Mouse (Mus musculus) liver, embryonic 12.5 days (tissue): ENCODE measurements around the gene Fam168a. TPM values are rescaled to one million over a fixed set of nuclear protein-coding genes. Genes with fewer than 3 reads are reported as not detected.
A peak's percentile ranks its signal among the peaks of the same experiment; 100 is the strongest.

ENCODE experiments used
- ATAC-seq: fragments of 200-750 bp; cut with Nextera tagmentation; 2 replicates; pipeline ENCODE4 v1.8.0; 2017; ENCODE audit warnings: moderate number of reproducible peaks, mild to moderate bottlenecking, moderate library complexity
- H3K27ac ChIP-seq: fragments of 300-500 bp; sonication (generic); 2 replicates; pipeline ENCODE4 v1.5.1; 2016; ENCODE audit warnings: mild to moderate bottlenecking
- H3K27me3 ChIP-seq: fragments of 300-500 bp; sonication (generic); replicated peaks from 2 replicates; pipeline ENCODE4 v1.6.1; 2016; ENCODE audit warnings: mild to moderate bottlenecking, moderate library complexity
- H3K36me3 ChIP-seq: fragments of 300-500 bp; sonication (generic); 2 replicates; pipeline ENCODE4 v1.6.1; 2016; ENCODE audit warnings: mild to moderate bottlenecking, moderate library complexity
- H3K4me1 ChIP-seq: fragments of 300-500 bp; sonication (generic); 2 replicates; pipeline ENCODE4 v1.6.1; 2016
- H3K4me2 ChIP-seq: fragments of 300-500 bp; sonication (generic); 2 replicates; pipeline ENCODE4 v1.6.1; 2016; ENCODE audit warnings: mild to moderate bottlenecking, moderate library complexity
- H3K4me3 ChIP-seq: fragments of 300-500 bp; sonication (generic); 2 replicates; pipeline ENCODE4 v1.5.1; 2016; ENCODE audit warnings: mild to moderate bottlenecking, moderate library complexity
- H3K9ac ChIP-seq: fragments of 300-500 bp; sonication (generic); 2 replicates; pipeline ENCODE4 v1.6.1; 2016; ENCODE audit warnings: mild to moderate bottlenecking, moderate library complexity
- H3K9me3 ChIP-seq: fragments of 300-500 bp; sonication (generic); replicated peaks from 2 replicates; pipeline ENCODE4 v1.6.1; 2016; ENCODE audit warnings: mild to moderate bottlenecking, moderate library complexity
- WGBS: fragments of 180-500 bp; shearing (Covaris S2); methylation state at CpG from one replicate; pipeline ENCODE4 v1.1.7; 2016; ENCODE audit not compliant: insufficient replicate concordance; 5-methylcytosine and 5-hydroxymethylcytosine counted together
- polyA plus RNA-seq: library from polyadenylated mRNA; unstranded; fragments of >200 nt; fragmentation: Nextera tagmentation; extraction: Ambion mirVana; gene quantifications from 2 replicates; pipeline ENCODE4 v1.2.1, GENCODE M21; 2016

The Fam168a gene
- polyA plus RNA-seq, 1 experiment from 2014 or later: 7.1 TPM

- no peak overlapping the region for H3K9ac ChIP-seq
- peaks cover 21% of the 10 kb centered on the region for H3K4me1 ChIP-seq
- H3K4me2 ChIP-seq: no peak overlapping the region
- 58% methylated on average over 15 of the region's 15 CpGs for WGBS
- H3K9me3 ChIP-seq: no peaks in the 10 kb centered on the region
- H3K36me3 ChIP-seq: no peaks in the 10 kb centered on the region
- ATAC-seq: no peak
- peaks cover 11% of the 10 kb centered on the region for H3K27me3 ChIP-seq
- H3K27ac ChIP-seq: no peak overlapping the region
- H3K4me3 ChIP-seq: no peak overlapping the region
Observed at GRCm38 (mm10) chr7:100678948-100679880, 27.2 kb upstream of the Fam168a start.

- H3K9me3 ChIP-seq: no peaks in the 10 kb centered on the region
- WGBS: 49% methylated on average over 5 of the region's 5 CpGs
- ATAC-seq: no peak
Observed at GRCm38 (mm10) chr7:100681132-100681531, 25.3 kb upstream of the Fam168a start.

GRCm38 (mm10) chr7:100683241-100683640 lies 23.2 kb upstream of the Fam168a start:
- Histone ChIP-seq H3K4me1 (peaks cover 37% of the 10 kb centered on the region), H3K9ac (no peak overlapping the region), H3K27me3 (no peaks in the 10 kb centered on the region; the same call in 1 of the 2 replicates), H3K27ac (no peak overlapping the region; the same call in 1 of the 2 replicates), H3K4me2 (no peak overlapping the region), H3K36me3 (no peaks in the 10 kb centered on the region), H3K4me3 (no peak overlapping the region), H3K9me3 (no peaks in the 10 kb centered on the region)
- no peak for ATAC-seq
- 87% methylated on average over 1 of the region's 1 CpGs for WGBS

More at GRCm38 (mm10) chr7:100681132-100681531, 25.3 kb upstream of the Fam168a start:
- peaks cover 37% of the 10 kb centered on the region for H3K4me1 ChIP-seq
- H3K27me3 ChIP-seq: no peaks in the 10 kb centered on the region; the same call in 1 of the 2 replicates
- H3K9ac ChIP-seq: no peak overlapping the region
- H3K4me3 ChIP-seq: no peak overlapping the region
- no peak overlapping the region for H3K27ac ChIP-seq
- H3K36me3 ChIP-seq: no peaks in the 10 kb centered on the region
- H3K4me2 ChIP-seq: no peak overlapping the region

GRCm38 (mm10) chr7:100684081-100684480 lies 22.4 kb upstream of the Fam168a start:
- Histone ChIP-seq H3K36me3 (no peaks in the 10 kb centered on the region), H3K27ac (peak overlapping the region; percentile 81), H3K9me3 (no peaks in the 10 kb centered on the region), H3K4me2 (peak overlapping the region; percentile 47), H3K27me3 (no peaks in the 10 kb centered on the region; the same call in 1 of the 2 replicates), H3K4me3 (no peak overlapping the region), H3K4me1 (peaks cover 34% of the 10 kb centered on the region), H3K9ac (peak overlapping the region; percentile 35; the same call in 1 of the 2 replicates)
- ATAC-seq: peak; percentile 67
- 40% methylated on average over 5 of the region's 5 CpGs for WGBS

- no peaks in the 10 kb centered on the region for H3K9me3 ChIP-seq
- no peak overlapping the region for H3K9ac ChIP-seq
- H3K4me1 ChIP-seq: peaks cover 30% of the 10 kb centered on the region
- peak overlapping the region; percentile 81 for H3K27ac ChIP-seq
- 18% methylated on average over 7 of the region's 7 CpGs for WGBS
- no peaks in the 10 kb centered on the region; the same call in 1 of the 2 replicates for H3K27me3 ChIP-seq
- peak; percentile 83 for ATAC-seq
- no peak overlapping the region for H3K4me3 ChIP-seq
- no peaks in the 10 kb centered on the region for H3K36me3 ChIP-seq
- peak overlapping the region; percentile 47 for H3K4me2 ChIP-seq
Observed at GRCm38 (mm10) chr7:100684538-100684937, 21.9 kb upstream of the Fam168a start.

- ATAC-seq: peak; percentile 66
- Histone ChIP-seq H3K36me3 (no peaks in the 10 kb centered on the region), H3K27ac (peak overlapping the region; percentile 53), H3K4me1 (peaks cover 25% of the 10 kb centered on the region), H3K9me3 (no peaks in the 10 kb centered on the region), H3K4me3 (no peak overlapping the region), H3K4me2 (no peak overlapping the region), H3K27me3 (no peaks in the 10 kb centered on the region), H3K9ac (no peak overlapping the region)
- WGBS: 32% methylated on average over 13 of the region's 13 CpGs
Observed at GRCm38 (mm10) chr7:100685061-100686030, 21.1 kb upstream of the Fam168a start.

- H3K9me3 ChIP-seq: no peaks in the 10 kb centered on the region
- peaks cover 23% of the 10 kb centered on the region for H3K4me1 ChIP-seq
- ATAC-seq: no peak
- no peaks in the 10 kb centered on the region for H3K27me3 ChIP-seq
- no peak overlapping the region for H3K4me3 ChIP-seq
- no peaks in the 10 kb centered on the region for H3K36me3 ChIP-seq
- WGBS: 79% methylated on average over 7 of the region's 7 CpGs
- H3K27ac ChIP-seq: no peak overlapping the region
- H3K9ac ChIP-seq: no peak overlapping the region
- H3K4me2 ChIP-seq: no peak overlapping the region
Observed at GRCm38 (mm10) chr7:100688471-100688870, 18.0 kb upstream of the Fam168a start.

- no peak overlapping the region for H3K4me3 ChIP-seq
- no peak for ATAC-seq
- WGBS: 73% methylated on average over 8 of the region's 8 CpGs
Observed at GRCm38 (mm10) chr7:100693199-100693598, 13.2 kb upstream of the Fam168a start.

GRCm38 (mm10) chr7:100699771-100700770 lies 6.4 kb upstream of the Fam168a start:
- Histone ChIP-seq H3K27me3 (no peaks in the 10 kb centered on the region), H3K4me2 (no peak overlapping the region), H3K4me3 (no peak overlapping the region), H3K9me3 (no peaks in the 10 kb centered on the region), H3K27ac (no peak overlapping the region), H3K4me1 (0 out of 2 replicates have a peak, but pooled peaks cover 3% of the 10 kb centered on the region), H3K36me3 (no peaks in the 10 kb centered on the region), H3K9ac (no peak overlapping the region)
- no peak for ATAC-seq
- WGBS: 52% methylated on average over 8 of the region's 8 CpGs

More at GRCm38 (mm10) chr7:100693199-100693598, 13.2 kb upstream of the Fam168a start:
- H3K36me3 ChIP-seq: no peaks in the 10 kb centered on the region
- no peaks in the 10 kb centered on the region for H3K9me3 ChIP-seq
- H3K27ac ChIP-seq: no peak overlapping the region
- no peak overlapping the region for H3K9ac ChIP-seq
- H3K4me2 ChIP-seq: no peak overlapping the region
- H3K4me1 ChIP-seq: no peaks in the 10 kb centered on the region
- H3K27me3 ChIP-seq: no peaks in the 10 kb centered on the region

GRCm38 (mm10) chr7:100706883-100707480 lies 547 bp downstream of the Fam168a start:
- peak; percentile 18 for ATAC-seq
- WGBS: 2% methylated on average over 23 of the region's 23 CpGs
- H3K4me1 ChIP-seq: peaks cover 18% of the 10 kb centered on the region

More at GRCm38 (mm10) chr7:100706883-100707480, 547 bp downstream of the Fam168a start:
- Histone ChIP-seq H3K27me3 (no peaks in the 10 kb centered on the region), H3K4me2 (peak overlapping the region; percentile 99), H3K36me3 (no peaks in the 10 kb centered on the region), H3K9ac (peak overlapping the region; percentile 95), H3K9me3 (no peaks in the 10 kb centered on the region), H3K4me3 (peak overlapping the region; percentile 93), H3K27ac (peak overlapping the region; percentile 86)
